Mouse (Mus musculus) forebrain, embryonic 14.5 days (tissue): ENCODE results near the gene Mutyh. TPM values are rescaled to one million over a fixed set of nuclear protein-coding genes. Genes with fewer than 3 reads are reported as not detected.
A peak's percentile ranks its signal among the peaks of the same experiment; 100 is the strongest.

Experiments used
- ATAC-seq: fragments of 200-750 bp; cut with Nextera tagmentation; 2 replicates; pipeline ENCODE4 v1.8.0; 2017; ENCODE audit warnings: mild to moderate bottlenecking, moderate library complexity
- DNase-seq: peaks from one replicate; pipeline ENCODE4 v3.0.0-alpha.2; 2015; ENCODE audit warnings: low spot score
- H3K27ac ChIP-seq: fragments of 300-500 bp; sonication (generic); 2 replicates; pipeline ENCODE4 v1.5.1; 2014; ENCODE audit warnings: low read depth, mild to moderate bottlenecking, control low read depth, low read length, moderate library complexity
- H3K27me3 ChIP-seq: fragments of 300-500 bp; sonication (generic); replicated peaks from 2 replicates; pipeline ENCODE4 v1.6.1; 2014; ENCODE audit warnings: low read length, control low read depth, mixed read lengths; ENCODE audit not compliant: control insufficient read depth, insufficient read depth
- H3K36me3 ChIP-seq: fragments of 300-500 bp; sonication (generic); 2 replicates; pipeline ENCODE4 v1.6.1; 2014; ENCODE audit warnings: low read length, control low read depth; ENCODE audit not compliant: control insufficient read depth, insufficient read depth
- H3K4me1 ChIP-seq: fragments of 300-500 bp; sonication (generic); 2 replicates; pipeline ENCODE4 v1.6.1; 2014; ENCODE audit warnings: antibody characterized with exemption, low read length, control low read depth; ENCODE audit not compliant: control insufficient read depth, insufficient read depth
- H3K4me2 ChIP-seq: fragments of 300-500 bp; sonication (generic); 2 replicates; pipeline ENCODE4 v1.6.1; 2014; ENCODE audit warnings: mild to moderate bottlenecking, control low read depth, low read length
- H3K4me3 ChIP-seq: fragments of 300-500 bp; sonication (generic); 2 replicates; pipeline ENCODE4 v1.5.1; 2014; ENCODE audit warnings: low read depth, low read length, control low read depth
- H3K9ac ChIP-seq: fragments of 300-500 bp; sonication (generic); 2 replicates; pipeline ENCODE4 v1.6.1; 2014; ENCODE audit warnings: mild to moderate bottlenecking, low read length, control low read depth, moderate library complexity
- H3K9me3 ChIP-seq: fragments of 300-500 bp; sonication (generic); replicated peaks from 2 replicates; pipeline ENCODE4 v1.6.1; 2016; ENCODE audit warnings: low read length, control low read depth, mixed read lengths; ENCODE audit not compliant: control insufficient read depth
- WGBS: fragments of 180-500 bp; shearing (Covaris S2); extraction: QIAGEN DNeasy Blood & Tissue Kit; methylation state at CpG from one replicate; pipeline ENCODE4 v1.1.7; 2014; 5-methylcytosine and 5-hydroxymethylcytosine counted together
- polyA plus RNA-seq: library from polyadenylated mRNA; unstranded; fragments of >200 nt; fragmentation: Nextera tagmentation; extraction: Ambion mirVana; gene quantifications from 2 replicates; pipeline ENCODE4 v1.2.1, GENCODE M21; 2014

The Mutyh gene
- polyA plus RNA-seq, 1 experiment from 2014 or later, result 8.0 TPM

DNA sequence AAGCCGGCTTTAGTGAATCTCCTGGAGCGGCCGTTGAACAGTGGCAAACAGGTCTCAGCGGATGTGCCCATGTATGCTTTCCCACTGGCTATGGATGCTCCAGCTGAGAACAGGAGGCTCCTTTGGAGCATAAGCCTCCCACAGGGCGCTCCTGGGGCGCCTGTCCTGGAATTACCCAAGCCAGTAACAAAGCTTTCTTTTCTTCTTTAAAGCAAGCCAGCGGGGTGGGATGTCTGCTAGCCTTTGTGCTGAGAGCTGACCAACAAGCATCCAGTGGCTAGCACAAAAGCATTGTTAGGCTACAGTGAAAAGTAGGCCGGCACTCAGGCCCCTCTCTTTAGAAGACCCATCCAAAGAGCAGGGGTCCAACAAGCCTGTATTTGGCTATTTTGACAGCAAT lies 25.4 kb upstream of the Mutyh start:
- no peaks in the 10 kb centered on the region for H3K4me1 ChIP-seq
- ATAC-seq (no peak), DNase-seq (no peak)
- no peak overlapping the region for H3K9ac ChIP-seq
- no peak overlapping the region for H3K4me2 ChIP-seq
- H3K4me3 ChIP-seq, result no peak overlapping the region
- H3K27ac ChIP-seq, result no peak overlapping the region
- 8% methylated on average over 8 of the region's 8 CpGs for WGBS
- no peaks in the 10 kb centered on the region for H3K36me3 ChIP-seq
- no peaks in the 10 kb centered on the region for H3K9me3 ChIP-seq
- H3K27me3 ChIP-seq, result no peaks in the 10 kb centered on the region

DNA sequence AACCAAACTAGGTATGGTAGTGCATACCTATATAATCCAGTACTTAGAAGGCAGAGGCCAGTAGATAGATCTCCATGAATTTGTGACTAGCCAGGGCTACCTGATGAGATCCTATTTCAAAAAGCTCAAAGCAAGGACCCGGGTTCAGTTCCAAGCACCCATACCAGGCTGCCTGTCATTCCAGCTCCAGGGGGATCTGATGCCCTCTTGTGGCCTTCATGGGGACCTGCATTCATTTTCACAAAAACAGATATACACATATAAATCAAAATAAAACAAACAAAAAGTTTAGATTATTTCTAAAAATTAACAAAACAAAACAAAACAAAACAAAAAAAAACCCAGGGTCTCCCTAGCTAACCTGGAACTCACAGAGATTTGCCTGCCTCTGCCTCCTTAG lies 20.9 kb upstream of the Mutyh start:
- WGBS, result 100% methylated on average over 1 of the region's 1 CpGs

DNA sequence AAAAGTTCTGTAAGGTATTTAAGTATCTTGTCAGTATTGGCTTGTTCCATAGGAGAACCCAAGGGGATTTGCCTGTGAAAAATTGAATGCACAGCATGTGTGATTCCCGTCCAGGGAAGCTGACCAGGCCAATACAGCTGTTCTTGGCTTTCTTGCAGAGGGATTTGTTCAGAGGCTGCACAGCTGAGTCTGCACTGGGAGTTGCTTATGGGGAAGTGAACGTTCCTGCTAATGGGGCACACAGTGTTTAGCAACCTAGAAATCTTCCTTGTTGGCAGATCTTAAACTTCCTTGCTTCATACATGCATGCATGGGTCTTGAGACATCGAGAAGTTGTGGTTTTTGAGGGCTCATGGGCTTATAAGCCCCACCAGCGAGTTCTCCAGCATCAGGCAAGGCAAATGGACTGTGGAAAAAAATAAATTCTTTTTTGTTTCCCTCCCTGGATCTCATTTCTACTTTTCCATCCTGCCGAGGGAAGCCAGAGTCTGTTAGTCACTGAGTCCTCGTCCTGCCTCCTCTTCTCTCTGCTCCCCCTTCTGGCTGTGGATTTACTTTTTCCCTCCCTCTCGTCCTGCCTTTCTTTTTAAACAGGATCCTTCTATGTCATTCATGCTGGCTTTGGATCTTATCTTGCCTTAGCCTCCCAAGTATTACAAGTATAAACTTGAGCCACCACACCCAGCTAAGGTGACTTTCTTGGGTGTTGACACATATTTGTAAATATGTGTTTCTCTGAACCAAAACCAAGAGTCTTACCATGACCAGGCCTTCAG lies 19.4 kb upstream of the Mutyh start:
- H3K4me2 ChIP-seq, result no peak overlapping the region
- H3K27me3 ChIP-seq, result no peaks in the 10 kb centered on the region
- H3K36me3 ChIP-seq, result no peaks in the 10 kb centered on the region
- no peaks in the 10 kb centered on the region for H3K9me3 ChIP-seq
- WGBS, result 38% methylated on average over 7 of the region's 7 CpGs
- DNase-seq (no peak), ATAC-seq (no peak)
- H3K27ac ChIP-seq, result no peak overlapping the region
- H3K4me3 ChIP-seq, result no peak overlapping the region
- H3K9ac ChIP-seq, result no peak overlapping the region
- H3K4me1 ChIP-seq, result no peaks in the 10 kb centered on the region

More for the DNA sequence above, 20.9 kb upstream of the Mutyh start:
- H3K9ac ChIP-seq, result no peak overlapping the region
- DNase-seq, result no peak
- H3K36me3 ChIP-seq, result no peaks in the 10 kb centered on the region
- no peak overlapping the region for H3K4me3 ChIP-seq
- no peak overlapping the region for H3K4me2 ChIP-seq
- no peak overlapping the region for H3K27ac ChIP-seq
- no peaks in the 10 kb centered on the region for H3K27me3 ChIP-seq
- no peaks in the 10 kb centered on the region for H3K4me1 ChIP-seq
- H3K9me3 ChIP-seq, result no peaks in the 10 kb centered on the region
- no peak for ATAC-seq

DNA sequence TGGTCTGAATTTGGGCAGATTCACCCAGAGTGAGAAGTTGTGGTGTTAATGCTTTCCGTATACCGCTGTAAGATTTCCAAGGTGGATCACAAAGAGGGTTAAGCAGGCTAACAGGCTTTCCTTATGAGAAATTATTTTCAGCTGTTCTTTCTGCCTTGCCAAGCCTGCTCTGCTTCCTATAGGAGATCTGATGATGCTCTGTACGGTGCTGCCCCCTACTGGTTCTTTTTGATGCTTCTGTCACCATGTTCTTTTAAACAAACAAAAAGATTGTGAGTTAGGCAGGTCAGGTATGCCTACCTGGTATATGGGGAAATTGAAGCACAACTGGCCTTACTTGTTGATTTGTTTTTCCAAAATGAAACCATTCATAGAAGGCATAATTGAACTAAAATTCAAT lies 18.6 kb upstream of the Mutyh start:
- no peaks in the 10 kb centered on the region for H3K27me3 ChIP-seq
- no peak overlapping the region for H3K27ac ChIP-seq
- no peak overlapping the region for H3K4me2 ChIP-seq
- H3K9me3 ChIP-seq, result no peaks in the 10 kb centered on the region
- no peak overlapping the region for H3K9ac ChIP-seq
- DNase-seq, result peak; percentile 94
- ATAC-seq, result peak; percentile 75
- no peak overlapping the region for H3K4me3 ChIP-seq
- no peaks in the 10 kb centered on the region for H3K36me3 ChIP-seq
- WGBS, result 14% methylated on average over 3 of the region's 3 CpGs
- no peaks in the 10 kb centered on the region for H3K4me1 ChIP-seq

DNA sequence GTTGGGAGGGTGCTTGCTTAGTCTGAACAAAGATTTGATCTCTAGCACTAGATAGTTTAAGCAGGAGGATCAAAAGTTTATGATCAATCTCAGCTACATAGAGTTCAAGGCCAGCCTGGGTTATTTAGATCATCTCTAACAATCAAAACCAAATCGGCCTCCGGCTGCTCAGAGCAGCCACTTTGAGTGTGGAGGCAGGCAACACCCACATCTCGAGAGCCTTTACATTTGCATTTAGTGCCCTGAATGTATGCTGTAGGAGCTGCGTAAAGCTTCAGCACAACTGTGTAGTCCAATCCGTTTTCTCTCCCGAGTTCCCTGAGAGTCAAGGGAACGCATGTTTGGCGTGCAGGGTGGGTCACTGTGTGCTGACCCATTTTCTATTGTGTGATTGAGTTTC lies 15.1 kb upstream of the Mutyh start:
- 93% methylated on average over 8 of the region's 8 CpGs for WGBS
- Histone ChIP-seq H3K4me2 (no peak overlapping the region), H3K27me3 (no peaks in the 10 kb centered on the region), H3K27ac (no peak overlapping the region), H3K9ac (no peak overlapping the region), H3K4me3 (no peak overlapping the region), H3K4me1 (no peaks in the 10 kb centered on the region), H3K36me3 (no peaks in the 10 kb centered on the region), H3K9me3 (no peaks in the 10 kb centered on the region)
- DNase-seq, result no peak
- ATAC-seq, result no peak

DNA sequence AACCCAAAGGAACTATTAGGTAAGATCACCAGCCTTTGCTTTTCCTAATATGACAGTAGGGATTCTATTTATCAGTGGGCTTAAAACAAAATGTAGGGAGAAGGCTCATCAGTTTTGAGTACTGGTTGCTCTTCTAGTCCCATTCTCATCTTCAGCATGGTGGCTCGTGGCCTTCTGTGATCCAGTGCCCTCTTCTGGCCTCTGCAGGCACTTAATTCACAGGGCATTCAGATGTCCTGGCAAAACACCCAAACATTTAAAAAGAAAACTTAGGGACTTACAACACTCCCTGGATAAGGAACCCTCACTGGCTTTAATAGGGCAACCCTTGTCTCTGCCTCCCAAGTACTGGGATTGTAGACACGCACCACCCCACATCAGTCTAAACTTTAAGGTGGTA lies 13.2 kb upstream of the Mutyh start:
- no peak for DNase-seq
- WGBS, result 79% methylated on average over 2 of the region's 2 CpGs
- no peak overlapping the region for H3K9ac ChIP-seq
- no peaks in the 10 kb centered on the region for H3K9me3 ChIP-seq
- H3K4me3 ChIP-seq, result no peak overlapping the region
- no peak overlapping the region for H3K4me2 ChIP-seq
- H3K27me3 ChIP-seq, result no peaks in the 10 kb centered on the region
- no peaks in the 10 kb centered on the region for H3K4me1 ChIP-seq
- no peak for ATAC-seq
- no peak overlapping the region for H3K27ac ChIP-seq
- no peaks in the 10 kb centered on the region for H3K36me3 ChIP-seq

DNA sequence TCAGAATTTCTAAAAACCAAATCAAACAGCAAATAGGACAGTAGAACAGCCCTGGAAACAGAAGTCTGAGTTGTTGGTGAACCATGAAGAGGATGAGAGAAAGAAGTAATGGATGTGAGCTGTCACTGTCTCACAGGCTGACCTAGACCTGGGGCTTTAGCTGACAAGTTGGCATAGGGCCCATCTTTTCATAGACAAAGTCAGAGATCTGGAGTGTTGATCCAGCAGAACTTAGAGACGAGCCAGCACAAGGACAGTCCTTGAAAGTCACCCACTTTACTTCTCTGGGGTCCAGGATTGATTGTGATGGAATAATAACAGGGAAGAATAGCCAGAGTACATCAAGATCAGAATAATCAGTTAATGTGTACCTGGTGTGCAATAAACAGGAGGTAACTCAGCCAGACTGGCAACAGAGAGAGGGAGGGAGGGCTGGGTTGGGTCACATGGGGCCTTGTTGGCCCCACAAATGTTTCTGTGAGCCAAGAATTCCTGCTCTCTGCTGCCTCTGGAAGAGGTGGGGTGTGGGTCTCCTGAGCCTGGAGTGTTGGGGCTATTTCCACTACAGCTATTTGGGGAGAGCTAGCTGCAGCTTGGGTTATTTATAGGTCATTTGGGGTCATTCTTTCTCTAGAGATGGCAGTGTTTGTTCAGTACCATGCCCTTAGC lies 10.9 kb upstream of the Mutyh start:
- H3K27me3 ChIP-seq, result no peaks in the 10 kb centered on the region
- H3K4me1 ChIP-seq, result no peaks in the 10 kb centered on the region
- DNase-seq (no peak), ATAC-seq (no peak)
- WGBS, result 83% methylated on average over 1 of the region's 1 CpGs
- H3K9ac ChIP-seq, result no peak overlapping the region
- no peak overlapping the region for H3K4me2 ChIP-seq
- H3K27ac ChIP-seq, result no peak overlapping the region
- H3K4me3 ChIP-seq, result no peak overlapping the region
- no peaks in the 10 kb centered on the region for H3K9me3 ChIP-seq
- 0 out of 2 replicates have a peak, but pooled peaks cover 6% of the 10 kb centered on the region for H3K36me3 ChIP-seq

DNA sequence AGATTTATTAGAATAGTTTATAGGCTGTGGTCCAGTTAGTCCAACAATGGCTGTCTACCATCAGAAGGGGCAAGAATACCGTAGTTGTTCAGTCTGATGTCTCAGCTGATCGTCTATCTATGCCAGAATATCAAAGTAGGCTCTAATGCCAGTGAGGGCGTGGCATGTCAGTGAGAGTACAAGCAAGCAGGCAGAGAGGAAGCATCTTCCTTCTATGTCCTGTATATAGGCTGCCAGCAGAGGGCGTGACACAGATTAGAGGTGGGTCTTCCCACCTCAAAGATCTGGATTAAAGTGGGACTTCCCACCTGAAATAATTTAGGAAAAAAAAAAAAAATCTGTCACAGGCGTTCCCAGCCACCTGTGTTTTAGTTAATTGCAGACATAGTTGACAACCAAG lies 7.6 kb upstream of the Mutyh start:
- 38% methylated on average over 5 of the region's 5 CpGs for WGBS
- Histone ChIP-seq H3K27me3 (no peaks in the 10 kb centered on the region), H3K4me1 (no peaks in the 10 kb centered on the region), H3K9me3 (no peaks in the 10 kb centered on the region), H3K36me3 (peaks cover 35% of the 10 kb centered on the region), H3K9ac (no peak overlapping the region), H3K4me2 (no peak overlapping the region), H3K4me3 (no peak overlapping the region), H3K27ac (no peak overlapping the region)
- DNase-seq (peak; percentile 33), ATAC-seq (no peak)

DNA sequence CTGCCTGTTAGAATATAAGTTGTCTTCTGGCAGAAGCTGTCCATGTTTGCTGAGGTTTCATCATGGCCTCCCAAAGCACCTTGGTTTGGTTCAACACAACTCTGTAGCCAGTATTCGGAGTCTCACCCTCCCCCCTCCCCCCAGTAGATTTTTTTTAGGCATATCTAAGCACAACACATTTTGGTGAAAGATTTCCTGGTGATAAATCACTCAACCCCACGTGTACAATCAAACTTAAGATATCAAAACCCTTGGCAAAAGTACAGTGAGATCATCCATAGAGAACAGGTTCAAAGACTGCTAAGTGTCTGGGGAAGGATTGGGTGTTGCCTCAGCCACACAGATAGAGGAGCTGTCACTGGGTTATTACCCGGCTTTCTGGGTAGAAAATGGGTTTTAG lies 3.5 kb downstream of the Mutyh start:
- WGBS, result 78% methylated on average over 3 of the region's 3 CpGs
- Histone ChIP-seq H3K36me3 (no peaks in the 10 kb centered on the region), H3K4me1 (peaks cover 5% of the 10 kb centered on the region), H3K27ac (no peak overlapping the region), H3K9me3 (no peaks in the 10 kb centered on the region), H3K4me2 (no peak overlapping the region), H3K9ac (no peak overlapping the region), H3K4me3 (no peak overlapping the region), H3K27me3 (no peaks in the 10 kb centered on the region)
- no peak for DNase-seq
- ATAC-seq, result no peak
